Mouse (Mus musculus) cortical plate, adult 2 months (tissue): Measurements from ENCODE around the gene Ptprc.

ENCODE experiments used
- CTCF ChIP-seq: fragments of 200-500 bp; IDR thresholded peaks from 2 replicates; pipeline ENCODE4 v1.5.1; 2011; ENCODE audit warnings: mild to moderate bottlenecking, control low read depth, low read length; ENCODE audit not compliant: insufficient read depth; ENCODE audit errors: extremely low read depth
- POLR2A ChIP-seq: fragments of 200-500 bp; IDR thresholded peaks from 2 replicates; pipeline ENCODE4 v1.6.1; 2011; ENCODE audit warnings: mild to moderate bottlenecking, low read length, control low read depth; ENCODE audit not compliant: insufficient read depth; ENCODE audit errors: extremely low read depth

GRCm38 (mm10) chr1:138175494-138175893 is at the start of gene Ptprc:
- TF ChIP-seq CTCF, result no peak
- no peak for TF ChIP-seq POLR2A
